Mouse (Mus musculus): Measurements from ENCODE around the gene Tiparp.

Tiparp gene

DNA sequence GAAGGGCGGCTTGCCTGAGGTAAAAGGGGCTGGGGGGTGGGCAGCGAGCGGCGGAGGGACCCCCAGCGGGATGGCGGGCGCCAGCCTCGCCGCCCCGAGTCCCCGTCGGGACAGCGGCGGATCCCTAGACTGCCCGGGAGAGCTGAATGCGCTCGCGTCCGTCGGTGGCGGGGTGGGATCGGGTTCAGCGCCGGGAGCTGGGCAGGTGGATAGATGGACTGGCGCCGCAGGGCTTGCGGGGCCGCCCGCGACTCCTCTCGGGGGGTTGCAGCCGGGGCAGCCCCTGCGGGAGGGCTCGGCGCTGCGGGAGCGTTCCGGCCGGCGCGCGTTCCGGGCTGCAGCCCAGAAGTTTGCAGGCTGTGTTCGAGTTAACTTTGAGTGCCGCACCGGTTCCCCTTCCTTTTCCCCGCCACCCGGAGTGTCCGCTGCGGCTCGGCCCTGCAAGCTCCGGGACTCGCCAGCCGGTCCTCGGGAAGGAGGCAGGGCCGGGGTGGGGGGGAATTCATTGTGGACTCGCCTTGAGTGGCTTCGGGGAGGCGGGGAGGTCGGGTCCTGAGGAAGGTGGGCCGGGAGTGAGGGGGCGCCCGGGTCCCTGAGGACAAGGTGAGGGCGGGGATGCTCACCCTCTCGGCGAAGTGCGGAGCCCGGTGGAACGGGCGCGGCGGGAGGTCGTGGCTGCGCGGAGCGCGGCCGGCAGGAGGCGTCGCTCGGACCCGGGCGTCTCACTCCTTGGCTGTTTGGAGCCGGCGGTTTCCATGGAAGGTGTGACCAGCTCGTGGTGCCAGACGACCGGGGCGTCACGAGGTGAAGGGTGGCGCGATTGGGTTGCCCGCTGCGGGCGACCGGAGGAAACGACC is 632 bp downstream of the Tiparp start:
- peak; percentile 43 to 55 for DNase-seq (ENCODE audit: low spot score in 2 of 2)

DNA sequence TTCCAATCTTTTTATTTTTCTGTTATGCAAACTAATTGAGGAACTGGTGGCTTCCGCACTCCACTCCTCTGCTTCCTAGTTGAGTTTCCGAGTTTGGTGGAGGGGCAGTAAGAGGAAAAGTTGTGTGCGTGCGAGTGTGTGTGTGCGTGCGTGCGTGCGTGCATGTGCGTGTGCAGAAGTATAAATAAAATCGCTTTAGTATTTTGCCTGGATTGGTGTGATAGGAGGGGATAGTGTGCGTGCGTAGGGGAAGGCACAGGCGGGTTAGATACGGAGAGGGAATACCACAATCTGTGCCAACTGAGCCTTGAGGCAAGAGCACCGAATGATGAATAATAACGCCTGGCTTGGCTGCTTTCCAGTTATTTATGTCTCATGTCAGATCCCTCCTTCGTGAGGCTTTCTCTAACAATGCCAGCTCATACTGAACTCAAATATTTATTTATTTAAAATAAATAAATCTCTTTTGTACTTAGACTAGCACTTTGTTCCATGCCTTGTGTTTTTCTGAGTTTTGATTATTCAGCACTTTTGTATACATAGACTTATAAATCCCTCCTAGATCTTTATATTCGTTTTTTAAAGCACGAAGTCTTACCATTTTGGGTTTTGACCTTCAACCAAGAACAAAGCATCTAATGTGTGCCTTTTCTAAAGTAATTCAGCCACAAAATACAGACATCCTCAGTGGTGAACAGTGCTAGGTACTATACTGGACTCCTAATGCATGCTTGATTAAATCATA is 1.4 kb downstream of the Tiparp start:
- peak; percentile 43 to 48 for DNase-seq (ENCODE audit: low spot score in 2 of 2)

DNA sequence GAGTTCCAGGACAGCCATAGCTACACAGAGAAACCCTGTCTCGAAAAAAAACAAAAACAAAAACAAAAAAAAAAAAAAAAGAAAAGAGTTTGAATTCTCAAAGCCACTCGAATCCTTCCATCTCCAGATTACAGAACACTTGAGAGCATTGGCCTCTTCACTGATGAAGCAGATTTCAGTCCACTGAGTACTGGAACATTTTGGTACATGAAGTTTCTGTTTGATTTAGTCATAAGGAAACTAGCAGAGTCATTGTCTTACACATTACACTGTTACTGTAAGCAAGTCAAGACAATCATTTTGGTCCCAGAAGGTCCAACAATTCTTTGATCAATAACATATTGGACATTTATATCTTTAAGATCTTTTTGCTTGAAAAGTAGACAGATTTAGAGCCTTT is 4.8 kb downstream of the Tiparp start:
- DNase-seq (ENCODE audit: low spot score in 2 of 2), result no peak

DNA sequence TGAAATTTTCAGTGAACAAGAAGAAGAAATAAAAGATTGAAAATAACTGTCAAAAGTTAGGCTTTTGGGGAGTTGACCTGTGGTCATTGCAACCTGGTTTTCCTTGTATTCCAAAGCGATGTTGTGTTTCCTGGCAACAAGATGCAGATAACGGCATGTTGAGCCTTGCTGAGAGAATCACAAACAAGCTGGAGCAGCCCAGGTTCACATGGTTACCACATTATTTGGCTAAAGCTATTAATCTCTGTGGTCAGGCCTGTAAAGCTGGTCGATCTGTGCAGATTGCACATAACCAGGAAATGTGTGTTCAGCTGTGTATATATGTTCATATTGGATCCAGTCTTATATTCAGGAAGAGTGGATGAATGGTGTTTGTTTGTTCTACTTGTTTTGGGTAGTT is 5.4 kb downstream of the Tiparp start:
- no peak for DNase-seq (ENCODE audit: low spot score in 2 of 2)

DNA sequence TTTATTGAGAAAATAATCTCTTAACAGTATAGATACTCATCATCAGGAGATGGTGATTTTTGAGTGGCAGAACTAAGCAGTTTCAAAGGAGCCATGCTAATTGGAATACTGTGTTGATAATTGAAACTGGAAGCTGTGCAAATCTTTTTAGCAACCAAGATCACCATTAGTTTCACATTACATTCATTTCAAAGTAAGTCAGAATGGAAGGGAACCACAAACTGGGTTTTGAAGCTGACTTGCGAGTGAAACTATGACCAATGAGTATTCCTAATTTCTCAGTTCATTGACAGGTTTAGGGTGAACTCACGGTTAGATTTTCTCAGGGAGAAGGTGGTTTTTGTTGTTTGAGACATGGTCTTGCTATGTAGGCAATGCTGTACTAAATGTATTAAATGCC is 6.3 kb downstream of the Tiparp start:
- no peak for DNase-seq (ENCODE audit: low spot score in 2 of 2)

DNA sequence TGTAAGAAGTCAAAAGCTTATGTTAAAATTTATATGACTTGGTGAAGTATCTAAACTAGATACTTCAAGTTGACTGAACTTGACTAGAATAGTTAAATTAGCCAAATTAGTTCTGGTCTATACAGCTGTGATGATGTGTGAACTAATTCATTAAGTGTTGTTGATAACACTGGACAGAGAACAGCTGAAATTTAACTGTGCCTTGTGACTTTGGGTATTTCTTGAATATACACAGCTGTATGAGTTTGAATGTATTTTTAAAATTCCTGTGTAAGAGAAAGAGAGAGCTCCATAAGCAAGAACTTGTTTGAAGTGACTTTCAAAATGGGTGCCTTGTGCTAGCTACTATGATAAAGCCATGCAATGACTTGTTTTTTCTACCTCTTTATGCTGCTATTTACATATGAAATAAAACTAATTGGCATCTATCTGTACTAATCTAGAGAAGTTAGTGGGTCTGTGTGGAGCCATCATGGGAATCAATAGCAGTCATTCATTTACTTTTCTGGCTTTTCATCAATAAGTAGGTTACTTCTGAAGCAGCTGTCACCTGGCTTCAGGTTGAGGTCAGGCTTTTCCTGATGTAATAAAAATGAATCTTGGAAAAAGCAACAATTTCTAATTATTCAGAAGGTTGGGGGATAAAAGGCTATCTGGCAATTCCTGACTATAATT is 7.0 kb downstream of the Tiparp start:
- DNase-seq (ENCODE audit: low spot score in 2 of 2), result no peak

DNA sequence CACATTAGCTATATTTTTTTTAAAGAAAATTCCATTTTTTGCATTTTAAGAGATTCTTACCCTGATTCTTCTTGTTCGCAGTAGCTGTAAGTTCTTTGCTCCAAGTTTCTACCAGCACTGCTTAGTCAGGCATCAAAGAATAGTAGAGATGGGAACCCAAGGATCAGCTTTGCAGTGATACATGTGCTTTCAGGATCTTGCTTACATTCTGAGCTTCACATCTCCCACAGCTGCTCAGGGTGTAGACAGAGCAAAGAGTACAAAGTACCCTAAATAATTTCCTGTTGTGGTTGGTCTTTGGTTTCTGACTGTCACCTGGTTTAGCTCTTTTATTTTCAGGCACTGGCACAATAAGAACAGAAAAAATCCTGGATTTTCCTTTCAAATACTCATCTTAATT is 9.1 kb downstream of the Tiparp start:
- DNase-seq (ENCODE audit: low spot score in 2 of 2), result no peak

DNA sequence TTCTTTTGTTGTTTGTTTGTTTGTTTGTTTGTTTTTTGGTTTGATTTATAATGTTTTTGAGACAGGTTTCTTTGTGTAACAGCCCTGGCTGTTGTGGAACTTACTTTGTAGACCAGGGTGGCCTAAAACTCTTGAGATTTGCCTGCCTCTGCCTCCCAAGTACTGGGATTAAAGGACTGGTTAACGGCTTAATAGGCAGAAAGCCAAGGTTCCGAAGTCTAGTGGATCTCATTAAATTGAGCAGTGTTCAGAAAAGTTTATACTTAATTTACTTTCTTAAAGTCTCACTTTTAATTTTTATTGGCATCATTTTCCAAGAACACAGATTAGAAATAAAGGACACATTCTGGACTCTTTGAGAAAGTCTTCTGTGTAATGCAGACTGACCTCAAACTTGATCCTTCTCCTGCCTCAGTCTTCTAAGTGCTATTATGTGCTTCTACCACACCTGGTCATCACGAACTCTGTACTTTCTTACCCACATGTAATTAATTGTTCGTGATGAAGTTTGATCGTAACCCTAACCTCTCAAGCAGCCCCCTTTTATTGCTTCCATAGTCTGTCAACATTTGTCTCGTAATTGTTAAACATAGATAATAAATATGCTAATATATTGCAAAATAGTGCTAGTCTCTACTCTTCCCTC is 12.8 kb downstream of the Tiparp start:
- no peak for DNase-seq (ENCODE audit: low spot score in 2 of 2)

DNA sequence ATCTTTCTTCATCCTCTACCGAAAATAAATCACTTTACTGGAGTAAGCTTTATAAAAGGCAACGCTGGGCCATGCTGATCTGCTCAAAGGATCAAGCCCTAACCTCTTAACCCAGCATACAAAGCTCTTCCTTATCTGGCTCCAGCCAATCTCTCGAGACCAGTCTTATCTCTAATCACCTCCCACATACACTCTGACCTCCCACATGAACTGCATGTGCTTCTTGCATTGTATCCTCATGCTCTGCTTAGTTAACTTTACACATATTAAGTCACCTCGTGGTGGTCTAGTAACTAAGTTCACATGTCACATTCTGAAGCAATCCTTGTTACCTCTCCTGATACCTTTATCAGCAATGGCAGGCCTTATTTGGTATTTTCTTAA is 13.3 kb downstream of the Tiparp start:
- DNase-seq (ENCODE audit: low spot score in 2 of 2), result no peak

DNA sequence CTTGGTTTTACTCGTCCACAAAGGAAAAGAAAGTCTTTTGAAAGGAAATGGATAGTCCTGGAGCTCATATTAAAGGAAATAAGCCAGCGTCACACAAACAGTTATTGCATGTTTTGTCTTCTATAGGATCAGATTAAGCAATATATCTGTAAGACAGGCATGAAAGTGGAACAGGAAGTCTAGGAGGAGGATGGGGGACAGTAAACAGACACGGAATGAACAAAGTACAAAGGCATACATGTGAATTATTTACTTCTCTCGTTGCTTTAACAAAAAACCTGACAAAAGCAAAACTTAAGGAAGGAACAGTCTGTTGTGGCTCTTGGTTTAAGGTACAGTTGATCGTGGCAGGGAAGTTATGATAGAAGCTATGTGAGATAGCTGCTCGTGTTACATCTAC is 21.6 kb downstream of the Tiparp start:
- DNase-seq (ENCODE audit: low spot score in 2 of 2), result no peak

DNA sequence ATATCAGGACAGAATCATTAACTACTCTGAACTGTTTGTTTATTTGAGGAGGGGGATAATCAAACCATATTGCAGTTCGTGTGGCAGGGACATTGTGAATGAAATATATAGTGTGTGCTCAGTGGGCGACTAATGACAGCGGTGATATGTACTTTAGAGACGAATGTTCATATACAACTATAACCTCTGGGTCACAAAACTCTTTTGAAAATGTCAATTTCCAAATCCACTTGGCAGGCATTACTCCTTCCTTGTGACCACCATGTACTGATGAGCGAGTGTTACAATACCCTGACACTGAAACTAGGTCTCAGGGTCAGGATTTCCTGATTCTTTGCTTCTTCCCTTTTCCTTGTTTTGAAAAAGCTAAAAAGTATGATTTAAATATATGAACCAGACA is 22.9 kb downstream of the Tiparp start:
- DNase-seq (ENCODE audit: low spot score in 2 of 2), result no peak

DNA sequence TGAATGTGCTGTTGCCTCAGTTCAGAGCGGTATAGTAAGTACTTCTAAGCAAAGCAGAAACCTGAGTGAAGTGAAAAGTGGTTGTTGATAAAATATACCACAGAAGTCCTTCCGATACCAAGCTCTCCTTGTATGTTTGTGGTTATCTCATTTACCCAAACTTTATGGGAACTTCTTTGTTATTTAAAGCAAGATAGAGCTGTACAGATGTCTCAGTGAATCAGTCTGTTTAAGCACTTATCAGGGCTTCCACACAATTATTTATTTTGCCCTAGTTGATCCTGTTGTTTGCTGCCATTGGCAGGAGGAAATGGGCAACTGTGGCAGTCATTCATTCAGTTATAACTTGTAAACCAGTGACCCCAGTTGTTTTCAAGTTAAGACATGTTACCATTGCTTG is 26.4 kb downstream of the Tiparp start:
- DNase-seq (ENCODE audit: low spot score in 2 of 2), result no peak

DNA sequence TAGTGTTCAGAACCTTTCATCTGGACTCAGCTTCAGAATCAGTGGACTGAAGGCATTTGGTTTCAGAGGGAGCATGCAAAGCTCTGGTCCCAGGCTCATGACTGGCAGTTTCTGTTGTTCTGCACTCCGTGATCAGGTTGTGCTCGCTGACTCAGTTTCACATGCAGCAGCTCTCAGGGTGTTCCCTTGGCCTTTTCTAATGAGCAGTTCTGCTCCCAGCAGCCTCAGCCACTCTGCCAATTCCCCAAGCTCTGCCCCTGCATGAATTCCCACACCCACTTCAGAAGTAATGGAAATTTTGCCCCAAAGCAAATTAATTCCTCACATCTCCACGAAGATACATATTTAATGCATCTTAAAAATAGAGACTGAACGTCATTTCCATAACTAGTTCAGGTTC is 30.5 kb downstream of the Tiparp start:
- no peak for DNase-seq (ENCODE audit: low spot score in 2 of 2)

DNA sequence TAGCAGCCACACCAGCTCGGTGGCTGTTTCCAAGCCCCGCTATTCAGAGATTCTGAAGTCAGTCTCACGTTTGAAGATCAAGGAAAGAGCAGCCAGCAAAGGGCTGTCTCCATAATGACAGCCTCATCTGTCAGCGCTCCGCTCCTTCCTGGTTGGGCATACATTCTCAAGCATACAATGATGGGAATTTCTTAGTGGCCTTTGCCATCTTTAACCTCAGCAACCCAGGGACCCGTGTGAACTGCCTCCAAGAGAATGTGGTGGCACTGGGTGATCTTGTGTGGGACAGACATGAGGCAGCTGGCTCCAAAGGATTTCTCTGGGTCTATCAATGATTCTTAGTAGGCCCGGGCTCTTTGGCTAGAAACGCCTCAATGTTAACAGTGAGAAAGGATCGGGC is 34.0 kb downstream of the Tiparp start:
- DNase-seq (ENCODE audit: low spot score in 2 of 2), result no peak

DNA sequence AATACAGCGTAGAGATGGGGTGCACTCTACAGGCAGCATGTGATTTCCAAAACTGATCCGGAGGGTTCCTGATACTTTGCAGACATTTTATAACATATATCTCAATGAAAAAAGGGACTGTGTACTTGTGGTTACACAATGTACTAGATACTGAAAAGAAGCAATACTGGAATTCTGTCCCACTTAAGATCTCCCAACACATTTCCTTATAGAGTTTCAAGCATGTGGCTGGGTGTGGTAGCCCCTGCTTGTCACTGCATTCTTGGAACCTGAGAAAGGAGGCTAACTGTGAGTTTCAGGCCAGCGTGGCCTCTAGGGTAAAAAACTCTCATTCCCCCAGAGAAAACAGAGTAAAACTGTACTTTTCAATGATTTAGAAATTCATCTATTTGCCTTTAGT is 34.5 kb downstream of the Tiparp start:
- DNase-seq (ENCODE audit: low spot score in 2 of 2), result no peak

DNA sequence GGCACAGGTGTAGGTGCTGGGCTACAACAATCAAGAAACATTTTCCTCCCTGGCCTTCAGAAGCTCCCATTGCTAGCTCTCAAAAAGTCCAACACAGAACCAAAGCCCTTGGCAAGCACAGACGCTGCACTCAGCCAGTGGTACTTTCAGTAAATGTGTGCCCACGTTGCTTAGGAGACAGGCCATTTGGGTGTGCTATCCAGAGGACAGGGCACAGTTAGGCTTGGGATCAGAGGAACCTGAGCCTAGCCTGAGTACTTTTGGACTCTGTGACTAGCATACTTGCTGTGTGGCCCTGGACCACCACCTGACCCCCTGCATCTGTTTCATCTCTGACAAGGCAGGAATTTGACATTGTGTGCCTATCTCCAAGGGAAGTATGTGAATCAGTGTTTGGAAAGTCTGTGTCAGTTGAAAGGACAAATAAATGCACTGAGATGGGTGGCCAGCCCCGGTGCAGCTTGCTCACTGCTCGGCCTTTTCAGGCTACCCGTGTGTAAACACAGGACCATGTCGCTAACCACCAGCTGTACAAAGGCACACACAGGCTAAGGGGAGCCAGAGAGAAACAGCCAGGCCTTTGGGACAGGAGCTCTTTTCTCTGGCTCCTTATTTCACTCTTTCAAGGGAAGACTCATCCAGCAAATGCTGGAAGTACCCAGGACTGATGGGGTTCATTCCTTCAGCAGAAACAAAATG is 35.9 kb downstream of the Tiparp start:
- DNase-seq (ENCODE audit: low spot score in 2 of 2), result no peak

DNA sequence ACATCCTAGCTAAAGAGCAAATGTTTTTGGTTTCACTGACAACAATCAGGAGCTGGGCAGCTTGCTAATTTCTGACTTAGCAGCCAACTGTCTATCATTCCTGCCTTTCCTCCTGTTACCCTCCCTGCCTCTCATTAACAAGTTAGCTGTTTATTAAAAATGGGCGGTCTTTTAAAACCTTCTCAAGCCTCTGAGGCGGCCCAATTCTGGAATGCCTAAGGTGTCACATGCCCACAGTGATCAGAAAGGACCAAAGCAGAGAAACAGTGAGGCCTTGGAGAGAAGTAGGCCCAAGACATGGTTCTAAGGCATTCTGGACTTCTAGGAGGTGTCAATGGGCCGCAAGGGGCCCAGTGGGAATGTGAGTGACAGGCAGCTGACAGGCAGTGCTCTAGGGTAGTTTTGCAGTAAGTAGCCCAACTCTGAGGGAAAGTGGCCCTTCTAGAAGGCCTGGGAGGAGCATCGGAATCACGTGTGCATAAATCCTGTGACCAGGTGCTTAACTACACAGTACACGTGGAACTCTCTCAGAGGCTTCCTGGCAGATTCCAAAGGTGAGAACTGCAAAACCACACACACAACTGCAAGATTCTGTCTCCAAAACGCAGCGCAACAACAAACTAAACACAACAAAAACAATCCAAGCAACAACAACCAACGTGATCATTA is 37.6 kb downstream of the Tiparp start:
- no peak for DNase-seq (ENCODE audit: low spot score in 2 of 2)

DNA sequence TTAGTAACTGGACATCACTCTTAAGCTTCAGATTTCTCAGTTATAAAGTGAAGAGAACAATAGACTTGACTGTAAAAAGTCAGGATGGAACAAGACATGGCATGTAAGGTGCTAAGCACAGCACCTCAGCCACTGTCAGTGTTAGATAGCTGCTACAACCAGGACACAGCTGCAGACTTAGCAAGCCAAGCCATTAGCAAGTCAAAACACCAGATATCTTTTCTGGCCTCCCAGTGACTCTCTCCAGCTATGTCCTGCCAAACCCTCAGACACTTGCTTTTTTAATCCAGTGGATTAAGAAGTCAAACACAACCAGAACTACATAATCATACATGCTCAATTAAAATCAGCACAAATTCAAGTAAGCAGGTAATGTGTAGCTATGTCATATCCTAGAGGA is 41.7 kb downstream of the Tiparp start:
- DNase-seq (ENCODE audit: low spot score in 2 of 2), result no peak

DNA sequence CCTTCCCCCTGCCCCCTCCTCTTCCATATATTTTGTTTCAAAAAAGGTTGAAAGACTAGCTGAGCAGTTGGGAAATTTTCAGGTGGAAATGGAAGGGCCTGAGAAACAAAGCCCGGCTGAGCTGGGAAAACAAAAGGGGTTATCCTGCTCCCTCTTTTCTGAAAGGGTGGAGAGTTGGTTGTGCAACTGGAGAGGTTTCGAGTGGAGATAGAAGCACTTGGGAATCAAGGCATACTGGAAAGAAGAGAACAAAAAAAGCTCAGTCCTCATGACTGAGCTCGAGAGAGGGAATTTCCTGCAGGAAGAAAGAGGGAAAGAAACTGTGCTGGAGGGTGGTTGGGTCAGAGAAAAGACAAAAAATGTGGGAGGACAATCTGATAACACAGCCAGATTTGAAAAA is 45.3 kb downstream of the Tiparp start:
- DNase-seq (ENCODE audit: low spot score in 2 of 2), result no peak

DNA sequence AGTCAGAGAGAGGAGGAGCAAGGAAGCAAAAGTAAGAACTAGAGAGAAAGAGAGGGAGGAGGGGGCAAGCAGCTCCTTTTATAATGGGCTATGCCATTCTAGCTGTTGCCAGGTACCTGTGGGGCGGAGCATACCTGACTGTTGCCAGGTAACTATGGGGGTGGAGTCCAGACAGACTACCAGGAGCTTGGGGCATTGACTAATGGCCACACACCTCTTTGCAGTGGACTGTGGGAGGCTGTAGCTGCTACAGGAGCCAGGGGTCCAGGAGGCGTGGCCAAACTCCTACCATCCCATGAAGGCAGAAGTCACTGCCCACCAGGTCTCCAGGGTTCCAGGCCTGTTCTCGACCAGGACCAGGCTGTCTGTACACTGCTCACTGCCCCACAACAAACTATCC is 49.4 kb downstream of the Tiparp start:
- DNase-seq (ENCODE audit: low spot score in 2 of 2), result no peak

DNA sequence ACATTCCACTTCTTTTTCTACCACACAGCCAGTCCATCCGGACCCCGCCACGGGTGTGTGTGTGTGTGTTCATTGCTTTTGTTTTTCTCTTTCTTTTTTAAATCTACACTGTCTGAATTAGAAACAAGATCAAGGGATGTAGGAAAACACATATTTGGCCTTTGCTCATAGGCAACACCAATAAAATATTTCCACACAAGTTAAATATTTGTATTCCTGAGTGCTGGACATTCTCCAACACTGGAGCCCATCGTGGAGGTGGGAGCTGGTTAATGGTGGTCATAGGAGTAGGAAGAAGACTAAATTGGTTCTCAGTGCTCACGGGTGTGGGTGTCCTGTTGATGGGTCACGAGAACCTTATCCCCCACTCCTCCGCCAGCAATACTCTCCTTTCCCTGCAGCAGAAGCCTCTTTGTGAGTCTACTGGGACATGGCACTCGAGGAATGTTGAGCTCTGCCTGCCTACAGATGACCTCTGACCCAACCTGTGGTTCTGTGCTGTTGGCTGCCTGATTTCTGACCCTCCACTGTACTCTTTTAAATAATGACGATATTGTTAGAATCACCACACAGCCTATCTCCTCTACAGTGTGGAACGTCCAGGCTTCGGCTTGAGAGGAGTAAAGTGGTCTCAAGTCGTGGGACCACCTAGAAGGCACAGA is 51.2 kb downstream of the Tiparp start:
- DNase-seq (ENCODE audit: low spot score in 2 of 2), result no peak

Measured in right cerebral cortex, adult 2 months (tissue).